Mouse (Mus musculus): ENCODE data around the gene Sirt7. TPM values are rescaled to one million over a fixed set of nuclear protein-coding genes. Genes with fewer than 3 reads are reported as not detected.

Gene Sirt7
- polyA plus RNA-seq, 1 experiment from 2014 or later: 28.6 TPM

GRCm38 (mm10) chr11:120582268-120582981 lies 42.6 kb downstream of the Sirt7 start:
- peaks cover 58% of the 10 kb centered on the region for H3K36me3 ChIP-seq (ENCODE audit: control insufficient read depth, insufficient read depth, low read length)
- no peaks in the 10 kb centered on the region for H3K27me3 ChIP-seq (ENCODE audit: control insufficient read depth, insufficient read depth, low read length)
- whole genome bisulfite sequencing: 79% methylated on average over 8 of the region's 8 CpGs
- peak overlapping the region; percentile 89 for H3K4me2 ChIP-seq (replicated peaks; ENCODE audit: low read depth, low read length)
- peak overlapping the region; percentile 95 for H3K27ac ChIP-seq (ENCODE audit: low read depth, low read length)
- H3K9me3 ChIP-seq (ENCODE audit: control insufficient read depth, low read length): no peaks in the 10 kb centered on the region; the same call in 1 of the 2 replicates
- H3K4me3 ChIP-seq (ENCODE audit: low read length): peak overlapping the region; percentile 94
- ATAC-seq (ENCODE audit: low FRiP score, low TSS enrichment): no peak
- H3K4me1 ChIP-seq (ENCODE audit: control insufficient read depth, insufficient read depth, low read length): peaks cover 21% of the 10 kb centered on the region
- peak overlapping the region; percentile 98; the same call in 1 of the 2 replicates for H3K9ac ChIP-seq (ENCODE audit: low read depth, low read length)

GRCm38 (mm10) chr11:120581490-120582267 lies 43.4 kb downstream of the Sirt7 start, which contains the start of gene Arhgdia:
TSS of gene Arhgdia (minus strand) at chr11:120581624.
- Histone ChIP-seq H3K9me3 (ENCODE audit: control insufficient read depth, low read length) (no peaks in the 10 kb centered on the region; the same call in 1 of the 2 replicates), H3K36me3 (ENCODE audit: control insufficient read depth, insufficient read depth, low read length) (peaks cover 55% of the 10 kb centered on the region), H3K27me3 (ENCODE audit: control insufficient read depth, insufficient read depth, low read length) (no peaks in the 10 kb centered on the region), H3K27ac (ENCODE audit: low read depth, low read length) (peak within 1 kb of the TSS; percentile 95), H3K4me1 (ENCODE audit: control insufficient read depth, insufficient read depth, low read length) (peaks cover 21% of the 10 kb centered on the region), H3K9ac (ENCODE audit: low read depth, low read length) (peak within 1 kb of the TSS; percentile 98), H3K4me2 (replicated peaks; ENCODE audit: low read depth, low read length) (peak within 1 kb of the TSS; percentile 89), H3K4me3 (ENCODE audit: low read length) (peak within 1 kb of the TSS; percentile 94)
- ATAC-seq (ENCODE audit: low FRiP score, low TSS enrichment): peak; percentile 71
- WGBS: 5% methylated on average over 72 of the region's 75 CpGs

GRCm38 (mm10) chr11:120580871-120581331 lies 44.1 kb downstream of the Sirt7 start:
- peak; percentile 7; the same call in 1 of the 2 replicates for ATAC-seq (ENCODE audit: low FRiP score, low TSS enrichment)
- H3K27ac ChIP-seq (ENCODE audit: low read depth, low read length): peak overlapping the region; percentile 95
- peak overlapping the region; percentile 94 for H3K4me3 ChIP-seq (ENCODE audit: low read length)
- H3K36me3 ChIP-seq (ENCODE audit: control insufficient read depth, insufficient read depth, low read length): peaks cover 47% of the 10 kb centered on the region
- H3K4me1 ChIP-seq (ENCODE audit: control insufficient read depth, insufficient read depth, low read length): peaks cover 21% of the 10 kb centered on the region
- H3K4me2 ChIP-seq (replicated peaks; ENCODE audit: low read depth, low read length): peak overlapping the region; percentile 89
- WGBS: under 1% methylated on average over 37 of the region's 44 CpGs
- H3K27me3 ChIP-seq (ENCODE audit: control insufficient read depth, insufficient read depth, low read length): no peaks in the 10 kb centered on the region
- no peaks in the 10 kb centered on the region; the same call in 1 of the 2 replicates for H3K9me3 ChIP-seq (ENCODE audit: control insufficient read depth, low read length)
- peak overlapping the region; percentile 98 for H3K9ac ChIP-seq (ENCODE audit: low read depth, low read length)

GRCm38 (mm10) chr11:120580190-120580589 lies 44.9 kb downstream of the Sirt7 start:
- Histone ChIP-seq H3K9me3 (ENCODE audit: control insufficient read depth, low read length) (no peaks in the 10 kb centered on the region; the same call in 1 of the 2 replicates), H3K4me1 (ENCODE audit: control insufficient read depth, insufficient read depth, low read length) (peaks cover 21% of the 10 kb centered on the region), H3K27me3 (ENCODE audit: control insufficient read depth, insufficient read depth, low read length) (no peaks in the 10 kb centered on the region), H3K36me3 (ENCODE audit: control insufficient read depth, insufficient read depth, low read length) (peaks cover 40% of the 10 kb centered on the region), H3K4me3 (ENCODE audit: low read length) (peak overlapping the region; percentile 94), H3K9ac (ENCODE audit: low read depth, low read length) (peak overlapping the region; percentile 98), H3K4me2 (replicated peaks; ENCODE audit: low read depth, low read length) (peak overlapping the region; percentile 89), H3K27ac (ENCODE audit: low read depth, low read length) (peak overlapping the region; percentile 95; the same call in 1 of the 2 replicates)
- 51% methylated on average over 7 of the region's 7 CpGs for WGBS
- ATAC-seq (ENCODE audit: low FRiP score, low TSS enrichment): no peak

- peak overlapping the region; percentile 94 for H3K4me3 ChIP-seq (ENCODE audit: low read length)
- peaks cover 24% of the 10 kb centered on the region for H3K4me1 ChIP-seq (ENCODE audit: control insufficient read depth, insufficient read depth, low read length)
- H3K27ac ChIP-seq (ENCODE audit: low read depth, low read length): peak overlapping the region; percentile 27; the same call in 1 of the 2 replicates
- no peaks in the 10 kb centered on the region for H3K27me3 ChIP-seq (ENCODE audit: control insufficient read depth, insufficient read depth, low read length)
- no peaks in the 10 kb centered on the region; the same call in 1 of the 2 replicates for H3K9me3 ChIP-seq (ENCODE audit: control insufficient read depth, low read length)
- no peak for ATAC-seq (ENCODE audit: low FRiP score, low TSS enrichment)
- H3K4me2 ChIP-seq (replicated peaks; ENCODE audit: low read depth, low read length): peak overlapping the region; percentile 89
- H3K36me3 ChIP-seq (ENCODE audit: control insufficient read depth, insufficient read depth, low read length): peaks cover 37% of the 10 kb centered on the region
- H3K9ac ChIP-seq (ENCODE audit: low read depth, low read length): peak overlapping the region; percentile 98; the same call in 1 of the 2 replicates
- 51% methylated on average over 15 of the region's 15 CpGs for WGBS
Measured at GRCm38 (mm10) chr11:120579316-120580107, 45.5 kb downstream of the Sirt7 start.

GRCm38 (mm10) chr11:120578694-120579243 lies 46.3 kb downstream of the Sirt7 start:
- Histone ChIP-seq H3K9ac (ENCODE audit: low read depth, low read length) (peak overlapping the region; percentile 98), H3K4me1 (ENCODE audit: control insufficient read depth, insufficient read depth, low read length) (peaks cover 29% of the 10 kb centered on the region), H3K4me2 (replicated peaks; ENCODE audit: low read depth, low read length) (no peak overlapping the region), H3K27me3 (ENCODE audit: control insufficient read depth, insufficient read depth, low read length) (no peaks in the 10 kb centered on the region), H3K36me3 (ENCODE audit: control insufficient read depth, insufficient read depth, low read length) (peaks cover 32% of the 10 kb centered on the region), H3K9me3 (ENCODE audit: control insufficient read depth, low read length) (no peaks in the 10 kb centered on the region), H3K27ac (ENCODE audit: low read depth, low read length) (0 out of 2 replicates have a peak overlapping the region, but pooled peaks have one; percentile 27), H3K4me3 (ENCODE audit: low read length) (no peak overlapping the region)
- WGBS: 69% methylated on average over 11 of the region's 11 CpGs
- ATAC-seq (ENCODE audit: low FRiP score, low TSS enrichment): no peak

- peaks cover 29% of the 10 kb centered on the region for H3K4me1 ChIP-seq (ENCODE audit: control insufficient read depth, insufficient read depth, low read length)
- no peak overlapping the region for H3K4me2 ChIP-seq (replicated peaks; ENCODE audit: low read depth, low read length)
- no peaks in the 10 kb centered on the region for H3K27me3 ChIP-seq (ENCODE audit: control insufficient read depth, insufficient read depth, low read length)
- no peaks in the 10 kb centered on the region for H3K9me3 ChIP-seq (ENCODE audit: control insufficient read depth, low read length)
- no peak overlapping the region for H3K27ac ChIP-seq (ENCODE audit: low read depth, low read length)
- H3K36me3 ChIP-seq (ENCODE audit: control insufficient read depth, insufficient read depth, low read length): peaks cover 31% of the 10 kb centered on the region
- no peak for ATAC-seq (ENCODE audit: low FRiP score, low TSS enrichment)
- no peak overlapping the region; the same call in none of the 2 replicates for H3K9ac ChIP-seq (ENCODE audit: low read depth, low read length)
- WGBS: 63% methylated on average over 10 of the region's 10 CpGs
- no peak overlapping the region for H3K4me3 ChIP-seq (ENCODE audit: low read length)
Measured at GRCm38 (mm10) chr11:120578024-120578693, 46.9 kb downstream of the Sirt7 start.

Measured in kidney, embryonic 14.5 days (tissue).